Mouse (Mus musculus): ENCODE measurements around the gene Tfpt. TPM values are rescaled to one million over a fixed set of nuclear protein-coding genes. Genes with fewer than 3 reads are reported as not detected.

The Tfpt gene
- 10 to 100 TPM; 21.3 to 26.8 TPM for total RNA-seq (2023)

GRCm38 (mm10) chr7:3629543-3630477, at the start of gene Tfpt, which contains the start of gene Prpf31:
Tfpt (minus strand) TSS chr7:3629929.
Prpf31 (plus strand) TSS chr7:3629985.

GRCm38 (mm10) chr7:3677342-3677741, 47.6 kb upstream of the Tfpt start, which contains the start of gene Tmc4:
Tmc4 (minus strand) TSS chr7:3677553.

GRCm38 (mm10) chr7:3665215-3666114, 35.7 kb upstream of the Tfpt start, which contains the start of gene Leng1:
Leng1 (minus strand) TSS chr7:3665840.

GRCm38 (mm10) chr7:3644672-3645487, 15.2 kb upstream of the Tfpt start, which contains the start of gene Cnot3:
Cnot3 (plus strand) TSS chr7:3645268.

GRCm38 (mm10) chr7:3617242-3617995, 12.3 kb downstream of the Tfpt start, which contains the start of gene Ndufa3:
Ndufa3 (plus strand) TSS chr7:3617373.

GRCm38 (mm10) chr7:3616057-3616388, 13.7 kb downstream of the Tfpt start, which contains the start of gene Oscar:
Oscar (minus strand) TSS chr7:3616157.

Other genes starting within 250 kb of the Tfpt start
- under 1 TPM in 1 of 2 experiments, not detected in 1; 0.60 TPM for gene Cacng8, start 239.2 kb downstream of the Tfpt start, total RNA-seq (2023)
- under 1 TPM in 1 of 2 experiments, not detected in 1; 0.43 TPM for gene Cacng6, start 205.7 kb downstream of the Tfpt start, total RNA-seq (2023)
- gene Tarm1, start 127.3 kb downstream of the Tfpt start, total RNA-seq (2023) = 1 to 10 TPM; 3.9 to 9.3 TPM
- gene Oscar, start 13.8 kb downstream of the Tfpt start, total RNA-seq (2023) = not detected
- 100 to 1,000 TPM; 329 to 362 TPM for gene Ndufa3, start 12.6 kb downstream of the Tfpt start, total RNA-seq (2023)
- 10 to 100 TPM; 30.8 to 31.8 TPM for gene Prpf31, start 56 bp upstream of the Tfpt start, total RNA-seq (2023)
- gene Cnot3, start 15.3 kb upstream of the Tfpt start, total RNA-seq (2023) = 100 to 1,000 TPM in 1 of 2 experiments, 10 to 100 TPM in 1; 93.9 to 100 TPM
- 1 to 10 TPM; 6.4 to 9.4 TPM for gene Leng1, start 35.9 kb upstream of the Tfpt start, total RNA-seq (2023)
- 1 to 10 TPM; 6.4 to 6.8 TPM for gene Tmc4, start 47.6 kb upstream of the Tfpt start, total RNA-seq (2023)
- gene Tsen34, start 62.9 kb upstream of the Tfpt start, total RNA-seq (2023) = 10 to 100 TPM; 35.3 to 42.7 TPM
- 100 to 1,000 TPM; 103 to 105 TPM for gene Mboat7, start 63.6 kb upstream of the Tfpt start, total RNA-seq (2023)
- 1,000 to 10,000 TPM; 1,985 to 2,114 TPM for gene Rps9, start 74.1 kb upstream of the Tfpt start, total RNA-seq (2023)
- gene Pirb, start 90.5 kb upstream of the Tfpt start, total RNA-seq (2023) = 100 to 1,000 TPM; 343 to 375 TPM
- 10 to 100 TPM; 70.0 to 75.3 TPM for gene Gm15448, start 195.8 kb upstream of the Tfpt start, total RNA-seq (2023)
- 100 to 1,000 TPM in 1 of 2 experiments, 10 to 100 TPM in 1; 87.0 to 101 TPM for gene Pira2, start 215.1 kb upstream of the Tfpt start, total RNA-seq (2023)